Mouse (Mus musculus) brain, embryonic 14.5 days (tissue): ENCODE results near the gene Mtcl1. TPM values are rescaled to one million over a fixed set of nuclear protein-coding genes. Genes with fewer than 3 reads are reported as not detected.
A peak's percentile ranks its signal among the peaks of the same experiment; 100 is the strongest.

Source experiments
- DNase-seq: peaks from one replicate; pipeline ENCODE4 v3.0.0-alpha.2; 2011; ENCODE audit warnings: low read depth
- CTCF ChIP-seq: fragments of 200-500 bp; IDR thresholded peaks from 2 replicates; pipeline ENCODE4 v1.5.1; 2012; ENCODE audit warnings: inconsistent platforms, mild to moderate bottlenecking, moderate library complexity, borderline replicate concordance; ENCODE audit not compliant: insufficient read depth, insufficient read length; ENCODE audit errors: extremely low read depth
- POLR2A ChIP-seq: fragments of 200-500 bp; IDR thresholded peaks from 2 replicates; pipeline ENCODE4 v1.6.1; 2012; ENCODE audit warnings: mild to moderate bottlenecking, inconsistent platforms, borderline replicate concordance; ENCODE audit not compliant: poor library complexity, insufficient read depth, insufficient read length, severe bottlenecking; ENCODE audit errors: extremely low read depth
- polyA plus RNA-seq: library from polyadenylated mRNA; depleted of rRNA; stranded (reverse); fragments of >200 nt; gene quantifications from 2 replicates; pipeline ENCODE4 v1.2.3, GENCODE M21; 2012

Gene Mtcl1
- polyA plus RNA-seq, 1 experiment: 34.8 TPM

GRCm38 (mm10) chr17:66370867-66371266 is 78.7 kb downstream of the Mtcl1 start:
- TF ChIP-seq POLR2A (no peak), CTCF (no peak)
- DNase-seq: no peak

DNA sequence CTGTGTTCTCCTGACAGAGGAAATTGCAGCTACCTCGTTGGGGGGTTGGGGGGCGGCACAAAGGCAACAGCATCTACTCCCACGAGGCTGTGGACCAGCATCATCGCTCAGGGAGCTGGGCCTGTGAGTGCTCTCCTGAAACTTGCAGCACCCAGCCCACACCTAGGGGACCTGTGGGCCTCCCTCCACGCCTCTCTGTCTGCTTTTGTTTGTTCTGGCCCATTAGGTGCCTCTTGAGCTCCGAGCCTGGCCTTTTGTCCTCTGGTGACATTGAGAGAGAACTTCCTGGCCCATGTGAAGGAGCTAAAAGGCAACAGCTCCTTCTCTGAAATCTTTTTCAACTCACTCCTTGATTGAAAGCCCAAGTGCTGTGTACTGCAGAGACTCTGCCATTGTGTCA is 79.8 kb downstream of the Mtcl1 start:
- no peak for DNase-seq
- TF ChIP-seq POLR2A: no peak
- TF ChIP-seq CTCF: no peak

GRCm38 (mm10) chr17:66368127-66368526 is 81.4 kb downstream of the Mtcl1 start:
- DNase-seq: peak; percentile 44
- TF ChIP-seq CTCF (no peak), POLR2A (no peak)

DNA sequence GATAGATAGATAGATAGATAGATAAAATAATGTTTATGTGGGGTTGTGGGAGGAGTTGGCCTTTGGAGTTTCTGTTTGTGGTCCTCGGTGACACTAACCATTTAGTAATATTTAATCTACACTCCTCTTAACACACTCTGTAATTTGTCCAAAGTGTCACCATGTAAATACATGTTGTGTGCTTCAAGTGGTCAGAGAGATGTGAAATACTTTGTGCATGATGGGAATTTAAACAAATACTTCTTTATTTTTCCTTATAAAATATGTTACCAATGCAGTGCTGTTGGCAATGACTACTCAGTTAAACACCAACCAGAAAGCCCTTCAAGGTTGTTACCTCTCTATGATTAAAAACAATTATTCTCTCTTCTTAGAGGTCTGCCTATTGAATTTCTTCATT is 83.9 kb downstream of the Mtcl1 start:
- no peak for TF ChIP-seq CTCF
- no peak for TF ChIP-seq POLR2A
- DNase-seq: no peak

- no peak for DNase-seq
- TF ChIP-seq CTCF: no peak
- no peak for TF ChIP-seq POLR2A
Measured at GRCm38 (mm10) chr17:66365293-66365642, 84.3 kb downstream of the Mtcl1 start.

GRCm38 (mm10) chr17:66364525-66365292 is 84.8 kb downstream of the Mtcl1 start:
- TF ChIP-seq CTCF: no peak
- TF ChIP-seq POLR2A: no peak
- DNase-seq: no peak

DNA sequence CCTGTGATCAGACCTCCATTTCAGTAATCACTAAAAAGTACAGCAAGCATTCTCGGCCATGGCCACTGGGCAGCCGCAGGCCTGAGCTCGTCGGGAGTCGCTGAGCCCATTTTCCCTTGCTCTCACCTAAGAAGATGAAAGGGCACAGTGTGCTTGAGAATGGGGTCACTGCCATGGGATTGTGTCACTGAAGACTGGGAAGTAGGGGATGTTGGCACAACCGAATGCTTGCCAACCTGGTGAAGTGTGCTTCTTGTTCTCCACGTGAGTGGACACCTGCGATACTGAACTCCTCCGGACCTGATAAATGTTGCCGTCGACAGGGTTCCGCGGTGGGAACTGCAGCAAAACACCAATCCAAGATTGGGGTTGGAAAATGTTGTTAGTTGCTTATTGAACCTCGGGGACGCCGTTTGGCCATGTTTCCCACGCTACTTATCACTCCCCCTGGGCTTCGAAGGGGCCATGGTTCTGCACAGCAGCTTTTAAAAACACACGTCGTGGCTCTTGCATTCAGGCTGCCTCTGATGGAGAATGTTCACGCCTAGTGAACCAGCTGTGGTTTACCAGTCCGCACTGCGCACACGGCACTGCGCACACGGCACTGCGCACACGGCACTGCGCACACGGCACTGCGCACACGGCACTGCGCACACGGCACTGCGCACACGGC is 85.6 kb downstream of the Mtcl1 start:
- TF ChIP-seq POLR2A: no peak
- no peak for TF ChIP-seq CTCF
- no peak for DNase-seq

- no peak for TF ChIP-seq POLR2A
- TF ChIP-seq CTCF: no peak
- DNase-seq: no peak
Measured at GRCm38 (mm10) chr17:66362287-66363016, 87.1 kb downstream of the Mtcl1 start.

- TF ChIP-seq CTCF (no peak), POLR2A (no peak)
- peak; percentile 90 for DNase-seq
Measured at GRCm38 (mm10) chr17:66358026-66358978, 91.2 kb downstream of the Mtcl1 start.

- DNase-seq: no peak
Measured at GRCm38 (mm10) chr17:66357171-66358025, 92.2 kb downstream of the Mtcl1 start.

GRCm38 (mm10) chr17:66353907-66354306 is 95.6 kb downstream of the Mtcl1 start:
- no peak for DNase-seq
- TF ChIP-seq POLR2A: no peak
- no peak for TF ChIP-seq CTCF

More at GRCm38 (mm10) chr17:66357171-66358025, 92.2 kb downstream of the Mtcl1 start:
- no peak for TF ChIP-seq POLR2A
- TF ChIP-seq CTCF: no peak

DNA sequence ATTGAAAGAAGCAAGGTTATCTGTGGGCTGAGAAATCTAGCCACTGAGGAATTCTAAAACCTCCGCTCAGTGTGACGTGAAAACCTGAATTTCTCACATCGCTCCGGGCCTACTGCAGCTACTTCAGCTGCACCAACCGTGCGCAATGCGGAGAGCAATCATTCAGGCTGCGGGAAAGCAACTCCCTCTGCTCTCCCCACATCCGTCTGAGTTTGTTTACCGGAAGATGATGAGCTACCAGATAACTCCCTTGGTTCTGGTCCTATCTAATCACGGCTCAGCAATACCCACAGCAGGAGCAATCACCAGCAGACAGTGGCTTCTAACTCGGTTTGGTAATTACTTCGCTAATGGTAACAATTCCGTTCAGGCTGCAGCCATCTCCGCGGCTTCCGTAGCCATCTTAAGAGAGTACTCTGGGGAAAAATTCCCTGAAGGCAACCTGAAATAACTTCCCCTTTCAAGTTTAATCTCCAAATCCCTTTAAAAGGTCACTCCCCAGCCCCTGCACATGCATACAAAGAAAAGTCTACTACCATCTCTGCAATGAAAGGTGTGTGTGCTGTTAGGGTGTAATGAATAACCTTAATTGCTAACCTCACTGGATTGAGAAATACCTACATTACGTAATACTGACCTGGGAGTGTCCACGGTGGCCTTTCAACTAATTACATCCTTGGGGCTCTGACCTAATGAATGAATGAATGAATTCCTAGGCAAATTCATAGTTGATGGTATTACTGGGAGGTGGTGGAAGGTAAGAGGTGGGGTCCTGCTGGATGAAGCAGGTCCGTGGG is 96.5 kb downstream of the Mtcl1 start:
- no peak for TF ChIP-seq POLR2A
- TF ChIP-seq CTCF: no peak
- DNase-seq: peak; percentile 54
